Mouse (Mus musculus): ENCODE data around the gene Zcchc4.

- TF ChIP-seq CTCF (IDR thresholded peaks at IDR 0.05; ENCODE audit: insufficient read depth, low read depth, low read length): no peak
- no peak for TF ChIP-seq POLR2A (IDR thresholded peaks at IDR 0.05; ENCODE audit: insufficient read depth, low read depth, low read length)
Observed at GRCm38 (mm10) chr5:52821691-52822090, 46.5 kb downstream of the Zcchc4 start.
